Mouse (Mus musculus): ENCODE data around the gene Eloa. TPM values are rescaled to one million over a fixed set of nuclear protein-coding genes. Genes with fewer than 3 reads are reported as not detected.
"Not testable (repeated sequence)": the region's sequence is repeated elsewhere in the genome, so short reads cannot be mapped to it uniquely, and the experiment has no call there.

Gene Eloa
- polyA plus RNA-seq (2016; fragmentation: Nextera tagmentation; extraction: Ambion mirVana), result 33.2 and 38.9 TPM in 2 replicates

DNA sequence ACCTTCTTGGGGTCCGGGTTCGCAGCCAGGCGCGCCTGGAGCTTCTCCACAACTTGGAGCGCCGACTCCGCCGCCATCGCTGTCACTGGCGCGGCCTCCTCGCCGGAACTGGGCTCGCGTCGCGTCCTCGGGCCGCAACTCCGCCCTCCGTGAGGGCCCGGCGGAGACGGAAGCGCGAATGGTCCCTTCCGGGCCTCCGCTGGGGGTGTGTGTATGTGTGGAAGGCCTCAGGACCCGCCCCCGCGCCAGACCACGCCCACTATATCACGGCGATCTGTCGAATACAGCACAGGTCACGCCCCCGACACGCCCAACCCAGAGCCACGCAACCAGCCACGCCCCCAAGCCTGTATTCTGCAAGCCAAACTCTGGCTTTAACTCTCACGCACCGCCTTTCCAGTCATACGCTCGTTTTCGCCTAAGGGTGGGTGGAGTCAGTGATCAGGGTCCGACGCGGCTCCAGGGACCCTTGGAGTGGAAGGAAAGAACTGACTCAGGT is at the start of gene Eloa:
Eloa (minus strand) TSS at position 215 of the 499 bp plus-strand sequence.
- DNase-seq (ENCODE audit: low spot score), result peak; percentile 100
- under 1% methylated on average over 48 of the region's 48 CpGs for WGBS
- Histone ChIP-seq H3K4me3 (peak within 1 kb of the TSS; percentile 100), H3K4me1 (peaks cover 19% of the 10 kb centered on the region), H3K27me3 (ENCODE audit: low read depth, poor library complexity, severe bottlenecking) (no peaks in the 10 kb centered on the region), H3K27ac (peak within 1 kb of the TSS; percentile 95), H3K36me3 (peaks cover 15% of the 10 kb centered on the region; the same call in 1 of the 2 replicates), H3K9me3 (replicated peaks) (no peaks in the 10 kb centered on the region)

DNA sequence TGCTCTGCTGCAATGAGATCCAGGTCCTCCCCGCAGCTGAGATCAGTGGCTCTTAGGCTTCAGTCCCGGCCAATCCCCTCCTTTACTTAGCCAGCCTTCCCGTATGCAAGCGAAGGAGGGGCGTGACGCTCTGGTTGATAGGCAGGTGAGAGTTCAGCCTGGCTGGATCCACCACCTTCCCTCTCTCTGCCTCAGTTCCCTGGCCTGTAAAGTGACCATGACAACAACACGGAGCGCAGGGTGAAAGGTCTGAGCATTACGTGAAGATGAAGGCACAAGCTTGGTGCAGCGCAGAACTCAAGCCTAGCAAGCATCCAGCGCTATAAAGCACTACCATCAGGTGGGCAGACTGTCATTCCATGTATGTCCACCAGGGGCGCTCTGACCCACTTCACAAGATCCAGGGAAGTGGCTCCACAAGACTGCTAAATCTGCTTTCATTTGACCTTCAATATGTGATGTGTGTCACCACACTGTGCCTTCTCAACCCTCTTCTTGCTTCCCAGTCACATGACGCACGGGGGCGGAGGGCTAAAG is 49.7 kb upstream of the Eloa start:
- H3K4me3 ChIP-seq, result peak overlapping the region; percentile 27; the same call in 1 of the 2 replicates
- DNase-seq (ENCODE audit: low spot score), result peak; percentile 90
- no peaks in the 10 kb centered on the region for H3K36me3 ChIP-seq
- H3K9me3 ChIP-seq (replicated peaks), result no peaks in the 10 kb centered on the region
- H3K4me1 ChIP-seq, result peaks cover 19% of the 10 kb centered on the region
- H3K27me3 ChIP-seq (ENCODE audit: low read depth, poor library complexity, severe bottlenecking), result no peaks in the 10 kb centered on the region
- WGBS, result 3% methylated on average over 15 of the region's 15 CpGs
- H3K27ac ChIP-seq, result peak overlapping the region; percentile 59

DNA sequence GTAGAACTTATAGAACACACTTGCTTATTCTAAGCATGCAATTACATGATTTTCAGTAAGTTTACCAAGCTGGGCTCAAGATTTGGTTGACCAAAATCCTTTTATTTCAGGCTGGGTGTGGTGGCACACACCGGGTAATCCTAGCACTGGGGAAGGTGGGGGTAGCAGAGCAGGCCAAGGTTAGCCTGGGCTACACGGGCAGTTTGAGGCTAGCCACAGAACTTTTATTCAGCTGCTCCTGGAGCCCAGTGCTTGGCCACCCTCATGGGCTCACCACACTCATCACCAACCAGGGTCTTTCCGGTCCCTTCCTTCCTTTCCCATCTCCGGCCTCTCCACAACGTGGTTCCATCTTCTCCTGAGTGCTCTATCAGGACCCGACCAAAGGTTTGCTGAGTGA is 49.0 kb upstream of the Eloa start:
- Histone ChIP-seq H3K4me1 (peaks cover 19% of the 10 kb centered on the region), H3K9me3 (replicated peaks) (no peaks in the 10 kb centered on the region), H3K27me3 (ENCODE audit: low read depth, poor library complexity, severe bottlenecking) (no peaks in the 10 kb centered on the region), H3K27ac (peak overlapping the region; percentile 59), H3K4me3 (no peak overlapping the region), H3K36me3 (no peaks in the 10 kb centered on the region)
- peak; percentile 32 for DNase-seq (ENCODE audit: low spot score)
- WGBS, result 61% methylated on average over 6 of the region's 6 CpGs

DNA sequence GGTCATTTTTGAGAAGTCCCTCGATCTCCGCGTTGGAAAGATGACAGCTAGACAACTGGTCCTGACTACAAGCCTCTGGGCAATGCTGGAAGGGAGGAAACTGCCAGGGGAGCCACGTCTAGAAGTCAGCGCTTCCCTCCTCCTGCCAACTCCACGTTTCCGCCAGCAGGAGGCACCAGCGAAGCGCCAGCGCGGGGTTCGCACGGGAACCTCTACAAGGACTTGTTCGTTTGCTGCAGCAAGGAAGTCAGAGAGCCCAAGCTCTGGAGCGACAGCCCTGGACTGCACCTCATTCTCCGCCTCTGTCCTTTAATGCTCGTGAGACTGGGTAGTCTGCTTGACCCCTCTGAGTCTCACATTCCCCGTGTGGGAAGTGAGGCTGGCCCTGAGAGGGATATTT is 48.4 kb upstream of the Eloa start:
- Histone ChIP-seq H3K4me3 (no peak overlapping the region), H3K36me3 (no peaks in the 10 kb centered on the region)
- WGBS, result 2% methylated on average over 18 of the region's 18 CpGs

DNA sequence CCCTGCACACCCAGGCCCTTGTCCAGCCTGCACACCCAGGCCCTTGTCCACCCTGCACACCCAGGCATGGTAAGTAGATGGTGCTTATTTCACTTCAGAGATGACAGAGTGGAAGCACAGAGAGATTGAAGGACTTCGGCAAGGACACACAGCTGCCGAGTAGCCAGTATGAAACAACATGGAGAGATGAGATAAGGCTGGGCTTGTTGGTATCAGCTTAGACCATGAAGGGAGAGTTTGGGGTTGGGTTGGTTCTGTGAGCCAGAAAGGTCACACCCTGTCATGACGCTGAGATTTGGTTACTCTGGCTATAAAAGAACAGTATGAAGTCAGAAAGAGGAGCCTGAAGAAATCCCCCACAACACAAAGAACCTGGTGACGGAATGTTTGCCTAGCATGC is 47.8 kb upstream of the Eloa start:
- Histone ChIP-seq H3K27ac (no peak overlapping the region), H3K27me3 (ENCODE audit: low read depth, poor library complexity, severe bottlenecking) (no peaks in the 10 kb centered on the region), H3K9me3 (replicated peaks) (no peaks in the 10 kb centered on the region), H3K4me1 (peaks cover 19% of the 10 kb centered on the region), H3K4me3 (no peak overlapping the region), H3K36me3 (no peaks in the 10 kb centered on the region)
- DNase-seq (ENCODE audit: low spot score), result no peak
- WGBS, result 81% methylated on average over 4 of the region's 4 CpGs

More for the DNA sequence above, 48.4 kb upstream of the Eloa start:
- Histone ChIP-seq H3K4me1 (peaks cover 19% of the 10 kb centered on the region), H3K27me3 (ENCODE audit: low read depth, poor library complexity, severe bottlenecking) (no peaks in the 10 kb centered on the region), H3K27ac (peak overlapping the region; percentile 57), H3K9me3 (replicated peaks) (no peaks in the 10 kb centered on the region)
- DNase-seq (ENCODE audit: low spot score), result peak; percentile 91

DNA sequence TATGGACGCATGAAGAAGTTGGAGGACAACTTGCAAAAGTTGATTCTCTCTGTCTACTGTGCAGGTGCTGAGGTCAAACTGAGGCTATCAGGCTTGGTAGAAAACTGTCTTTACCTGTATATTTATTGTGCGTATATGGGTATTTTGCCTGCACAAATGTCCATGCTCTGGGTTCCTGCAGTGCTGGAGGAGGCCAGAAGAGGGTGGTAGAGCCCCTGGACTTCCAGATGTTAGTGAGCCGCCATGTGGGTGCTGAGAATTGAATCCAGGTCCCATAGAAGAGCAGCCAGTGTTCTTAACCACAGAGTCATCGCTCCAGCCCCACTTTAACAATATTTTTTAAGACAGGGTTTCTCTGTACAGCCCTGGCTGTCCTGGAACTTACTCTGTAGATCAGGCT is 41.6 kb upstream of the Eloa start:
- DNase-seq (ENCODE audit: low spot score), result no peak
- Histone ChIP-seq H3K36me3 (no peaks in the 10 kb centered on the region), H3K27ac (no peak overlapping the region), H3K27me3 (ENCODE audit: low read depth, poor library complexity, severe bottlenecking) (no peaks in the 10 kb centered on the region), H3K9me3 (replicated peaks) (no peaks in the 10 kb centered on the region), H3K4me1 (no peaks in the 10 kb centered on the region), H3K4me3 (no peak overlapping the region)
- WGBS, result 89% methylated on average over 4 of the region's 4 CpGs

DNA sequence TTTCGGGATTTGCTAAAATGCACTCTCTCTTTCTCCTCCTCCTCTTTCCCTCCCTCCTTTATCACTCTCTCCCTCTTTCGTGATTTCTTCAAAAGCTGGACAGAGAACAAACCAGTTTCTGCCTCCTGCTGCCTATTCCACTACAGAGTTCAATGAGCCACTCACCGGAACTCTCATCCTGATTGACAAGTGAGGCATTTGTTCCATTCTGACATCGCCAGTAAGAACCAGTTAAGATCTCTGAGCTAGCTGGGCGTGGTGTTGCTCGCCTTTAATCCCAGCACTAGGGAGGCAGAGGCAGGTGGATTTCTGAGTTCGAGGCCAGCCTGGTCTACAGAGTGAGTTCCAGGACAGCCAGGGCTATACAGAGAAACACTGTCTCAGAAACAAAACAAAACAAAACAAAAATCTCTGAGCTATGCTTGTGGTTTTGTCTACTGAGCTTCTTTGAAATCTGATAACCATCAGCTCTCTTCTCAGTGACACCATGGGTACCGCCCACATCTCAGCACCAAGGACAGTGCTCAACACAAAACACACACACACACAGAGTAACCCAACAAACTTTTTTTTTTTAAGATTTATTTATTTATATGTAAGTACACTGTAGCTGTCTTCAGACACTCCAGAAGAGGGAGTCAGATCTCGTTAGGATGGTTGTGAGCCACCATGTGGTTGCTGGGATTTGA is 38.4 kb upstream of the Eloa start:
- H3K4me3 ChIP-seq; H3K9me3 ChIP-seq (replicated peaks); H3K4me1 ChIP-seq; H3K27me3 ChIP-seq (ENCODE audit: low read depth, poor library complexity, severe bottlenecking); H3K36me3 ChIP-seq; H3K27ac ChIP-seq; DNase-seq (ENCODE audit: low spot score): not testable (repeated sequence)
- WGBS, result 65% methylated on average over 9 of the region's 9 CpGs

DNA sequence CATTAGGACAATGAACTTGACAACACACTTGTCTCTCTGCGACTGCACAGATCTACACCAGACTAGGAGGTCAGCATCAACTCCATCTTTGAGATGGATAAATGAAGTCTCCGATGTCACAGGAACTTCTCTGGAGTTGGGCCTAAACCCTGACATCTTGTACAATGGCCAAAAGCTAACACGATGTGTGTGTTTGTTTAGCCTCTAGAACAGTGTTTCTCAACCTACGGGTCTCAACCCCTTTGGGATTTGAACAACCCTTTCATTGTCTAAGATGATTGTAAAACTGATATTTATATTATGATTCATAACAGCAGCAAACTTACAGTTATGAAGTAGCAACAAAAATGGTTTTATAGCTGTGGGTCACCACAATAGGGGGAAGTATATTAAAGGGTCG is 36.4 kb upstream of the Eloa start:
- Histone ChIP-seq H3K27me3 (ENCODE audit: low read depth, poor library complexity, severe bottlenecking) (no peaks in the 10 kb centered on the region), H3K27ac (no peak overlapping the region), H3K4me3 (no peak overlapping the region), H3K36me3 (no peaks in the 10 kb centered on the region), H3K9me3 (replicated peaks) (no peaks in the 10 kb centered on the region), H3K4me1 (no peaks in the 10 kb centered on the region)
- DNase-seq (ENCODE audit: low spot score), result no peak
- WGBS, result 91% methylated on average over 5 of the region's 5 CpGs

DNA sequence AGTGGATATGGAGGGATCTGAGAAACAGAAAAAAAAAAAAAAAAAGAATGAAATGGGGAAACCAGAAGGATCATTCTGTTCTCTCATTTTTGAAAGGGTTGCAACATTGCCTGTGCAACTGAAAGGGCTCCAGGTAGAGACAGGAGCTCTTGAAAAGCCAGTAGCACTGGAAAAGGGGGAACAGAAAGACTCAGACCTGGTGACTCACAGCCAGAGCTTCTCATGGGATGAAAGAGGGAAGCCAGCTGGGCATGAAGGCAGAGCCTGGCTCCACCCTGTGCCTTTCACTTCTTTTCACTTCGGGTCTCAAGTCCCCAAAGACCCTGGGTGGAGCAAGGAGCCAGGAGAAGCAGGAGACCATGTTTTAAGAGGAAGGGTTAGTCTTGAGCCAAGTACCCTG is 34.5 kb upstream of the Eloa start:
- Histone ChIP-seq H3K27me3 (ENCODE audit: low read depth, poor library complexity, severe bottlenecking) (no peaks in the 10 kb centered on the region), H3K4me1 (peaks cover 11% of the 10 kb centered on the region), H3K9me3 (replicated peaks) (no peaks in the 10 kb centered on the region), H3K36me3 (peaks cover 14% of the 10 kb centered on the region), H3K27ac (no peak overlapping the region), H3K4me3 (no peak overlapping the region)
- no peak for DNase-seq (ENCODE audit: low spot score)
- 59% methylated on average over 1 of the region's 1 CpGs for WGBS

DNA sequence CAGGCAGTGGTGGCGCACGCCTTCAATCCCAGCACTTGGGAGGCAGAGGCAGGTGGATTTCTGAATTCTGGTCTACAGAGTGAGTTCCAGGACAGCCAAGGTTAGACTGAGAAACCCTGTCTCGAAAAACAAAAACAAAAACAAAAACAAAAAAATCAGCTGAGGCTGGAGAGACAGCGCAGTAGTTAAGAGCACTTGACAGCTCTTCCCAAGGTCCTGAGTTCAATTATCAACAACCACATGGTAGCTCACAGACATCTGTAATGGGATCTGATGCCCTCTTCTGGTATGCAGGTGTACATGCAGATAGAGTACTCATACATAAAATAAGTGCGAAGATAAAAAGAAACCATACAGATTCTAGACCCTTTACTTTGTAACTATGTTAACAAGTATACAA is 32.3 kb upstream of the Eloa start:
- no peak for DNase-seq (ENCODE audit: low spot score)
- Histone ChIP-seq H3K4me1 (peaks cover 19% of the 10 kb centered on the region), H3K27me3 (ENCODE audit: low read depth, poor library complexity, severe bottlenecking) (no peaks in the 10 kb centered on the region), H3K9me3 (replicated peaks) (no peaks in the 10 kb centered on the region), H3K27ac (no peak overlapping the region), H3K36me3 (peaks cover 35% of the 10 kb centered on the region), H3K4me3 (peak overlapping the region; percentile 92; the same call in 1 of the 2 replicates)
- WGBS, result 76% methylated on average over 5 of the region's 5 CpGs

DNA sequence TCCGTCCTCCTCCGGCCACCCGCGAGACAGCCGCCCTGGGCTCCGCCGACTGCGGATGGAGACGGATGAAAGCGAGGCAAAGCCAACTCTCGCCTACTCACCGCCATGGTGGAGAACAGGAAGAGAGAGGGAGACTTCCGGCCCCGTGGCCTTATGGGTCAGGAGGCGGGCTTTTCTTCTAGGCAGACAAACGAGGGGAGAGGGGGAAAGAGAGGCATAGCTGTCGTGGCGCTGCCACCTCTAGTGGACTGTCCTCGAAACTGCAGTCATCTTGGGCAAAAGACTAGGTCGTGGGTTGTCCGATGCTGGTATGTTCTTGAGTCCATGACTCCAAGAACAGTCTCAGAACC is 31.7 kb upstream of the Eloa start, which contains the start of gene Rpl11:
Rpl11 (minus strand) TSS at position 182 of the 350 bp plus-strand sequence.
- Histone ChIP-seq H3K4me1 (peaks cover 25% of the 10 kb centered on the region), H3K9me3 (replicated peaks) (no peaks in the 10 kb centered on the region), H3K36me3 (peaks cover 42% of the 10 kb centered on the region), H3K4me3 (peak within 1 kb of the TSS; percentile 92), H3K27me3 (ENCODE audit: low read depth, poor library complexity, severe bottlenecking) (no peaks in the 10 kb centered on the region), H3K27ac (peak within 1 kb of the TSS; percentile 98)
- peak; percentile 94 for DNase-seq (ENCODE audit: low spot score)
- under 1% methylated on average over 21 of the region's 21 CpGs for WGBS

DNA sequence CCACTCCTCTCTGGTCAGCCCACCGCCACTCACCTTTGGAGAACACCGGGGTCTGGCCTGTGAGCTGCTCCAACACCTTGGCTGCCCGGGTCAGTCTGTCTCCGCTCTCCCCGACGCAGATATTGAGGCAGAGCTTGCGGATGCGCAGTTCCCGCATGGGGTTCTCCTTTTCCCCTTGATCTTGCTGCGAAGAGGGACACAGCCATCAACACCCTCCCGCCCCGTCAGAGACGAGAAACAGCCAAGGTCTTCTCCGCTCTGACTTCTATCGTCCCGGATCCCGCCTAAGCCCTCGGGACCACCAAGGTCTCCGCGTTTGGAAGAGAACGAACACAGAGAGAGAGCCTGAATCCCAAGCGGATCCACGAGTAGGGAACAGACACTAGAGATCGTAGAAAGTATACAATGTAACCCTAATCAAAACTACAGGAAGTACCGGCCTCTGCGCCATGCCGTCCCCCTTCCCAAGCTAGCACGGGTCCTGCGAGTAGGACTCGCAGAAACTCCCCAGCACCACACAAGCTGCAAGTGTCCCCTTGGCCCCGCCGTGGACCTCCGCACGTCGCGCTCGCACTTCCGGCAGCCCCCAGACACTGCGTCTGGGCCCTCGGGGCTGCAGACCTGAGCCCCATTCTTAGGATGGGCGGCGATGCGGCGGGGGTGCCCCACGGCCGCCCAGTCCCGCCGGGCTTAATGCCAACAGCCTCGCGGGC is 31.1 kb upstream of the Eloa start:
- H3K36me3 ChIP-seq, result peaks cover 47% of the 10 kb centered on the region
- WGBS, result under 1% methylated on average over 50 of the region's 50 CpGs
- no peak for DNase-seq (ENCODE audit: low spot score)

DNA sequence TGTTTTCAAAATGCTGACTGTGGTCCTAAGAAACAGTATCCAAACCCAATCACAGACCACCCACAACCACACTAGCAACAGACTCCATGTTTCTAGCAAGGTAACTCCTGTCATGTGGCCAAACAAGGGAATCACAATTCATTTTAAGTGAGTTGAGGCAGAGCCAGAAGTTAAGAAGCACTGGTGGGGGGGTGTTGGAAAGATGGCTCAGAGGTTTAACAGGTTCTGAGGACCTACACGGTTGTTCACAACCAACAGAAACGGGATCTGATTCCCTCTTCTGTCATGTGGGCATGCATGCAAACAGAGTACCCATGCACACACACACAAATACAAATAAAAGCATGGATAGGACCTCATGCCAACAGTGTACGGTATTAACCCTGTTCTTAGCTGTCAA is 30.5 kb upstream of the Eloa start:
- H3K9me3 ChIP-seq (replicated peaks), result no peaks in the 10 kb centered on the region
- H3K27ac ChIP-seq, result peak overlapping the region; percentile 98
- peak overlapping the region; percentile 92 for H3K4me3 ChIP-seq
- DNase-seq (ENCODE audit: low spot score), result no peak
- H3K36me3 ChIP-seq, result peaks cover 53% of the 10 kb centered on the region
- WGBS, result 9% methylated on average over 3 of the region's 3 CpGs
- H3K27me3 ChIP-seq (ENCODE audit: low read depth, poor library complexity, severe bottlenecking), result no peaks in the 10 kb centered on the region
- H3K4me1 ChIP-seq, result peaks cover 32% of the 10 kb centered on the region

More for the DNA sequence above, 31.1 kb upstream of the Eloa start:
- Histone ChIP-seq H3K4me3 (peak overlapping the region; percentile 92), H3K4me1 (peaks cover 30% of the 10 kb centered on the region), H3K9me3 (replicated peaks) (no peaks in the 10 kb centered on the region), H3K27me3 (ENCODE audit: low read depth, poor library complexity, severe bottlenecking) (no peaks in the 10 kb centered on the region), H3K27ac (peak overlapping the region; percentile 98)

Data from limb, embryonic 10.5 days (tissue).